Mouse (Mus musculus) liver, postnatal 0 days (tissue): ENCODE measurements around the gene Hoxd8.

ENCODE experiments used
- CTCF ChIP-seq: sonication (generic); IDR thresholded peaks from 2 replicates; pipeline ENCODE4 v1.5.1; 2016; ENCODE audit warnings: antibody characterized with exemption, low read depth
- EP300 ChIP-seq: IDR thresholded peaks from 2 replicates; pipeline ENCODE4 v1.6.1; 2016; ENCODE audit warnings: antibody characterized with exemption, low read depth, mild to moderate bottlenecking

GRCm38 (mm10) chr2:74677106-74677505 is 27.3 kb upstream of the Hoxd8 start:
- TF ChIP-seq CTCF (no peak), EP300 (no peak)
